Mouse (Mus musculus) left cerebral cortex, adult 8-10 months (tissue): ENCODE measurements around the gene Tet3. TPM values are rescaled to one million over a fixed set of nuclear protein-coding genes. Genes with fewer than 3 reads are reported as not detected.
"Not testable (repeated sequence)": the region's sequence is repeated elsewhere in the genome, so short reads cannot be mapped to it uniquely, and the experiment has no call there.

Experiments used
- DNase-seq, 2 experiments: peaks; one replicate each; pipeline ENCODE4 v3.0.0; 2022; ENCODE audit warnings: low spot score in 2 of 2
- total RNA-seq, 4 experiments: library from RNA; stranded (reverse); gene quantifications; 2 replicates each; pipeline ENCODE4 v1.2.4; 2022

Gene Tet3
- total RNA-seq, 4 experiments from 2014 or later = 54.7 to 62.8 (median 59.4) TPM

- no peak for DNase-seq
Measured at GRCm38 (mm10) chr6:83381510-83382491, 77.1 kb downstream of the Tet3 start.

- DNase-seq = no peak
Measured at GRCm38 (mm10) chr6:83373704-83374300, 85.1 kb downstream of the Tet3 start.

GRCm38 (mm10) chr6:83371350-83371749 lies 87.5 kb downstream of the Tet3 start:
- DNase-seq = no peak

- DNase-seq = no peak
Measured at GRCm38 (mm10) chr6:83370316-83370965, 88.4 kb downstream of the Tet3 start.

GRCm38 (mm10) chr6:83363075-83363474 lies 95.8 kb downstream of the Tet3 start:
- DNase-seq = no peak

GRCm38 (mm10) chr6:83361523-83362248 lies 97.2 kb downstream of the Tet3 start:
- no peak for DNase-seq

GRCm38 (mm10) chr6:83357436-83357835 lies 101.4 kb downstream of the Tet3 start:
- DNase-seq = no peak

GRCm38 (mm10) chr6:83356569-83357138 lies 102.2 kb downstream of the Tet3 start:
- peak in 1 of 2 experiments; percentile 84 for DNase-seq

GRCm38 (mm10) chr6:83354856-83355781 lies 103.8 kb downstream of the Tet3 start:
- DNase-seq = no peak

GRCm38 (mm10) chr6:83352666-83353410 lies 106.0 kb downstream of the Tet3 start:
- no peak for DNase-seq

- DNase-seq = no peak
Measured at GRCm38 (mm10) chr6:83351490-83352160, 107.3 kb downstream of the Tet3 start.

GRCm38 (mm10) chr6:83350851-83351405 lies 108.0 kb downstream of the Tet3 start:
- DNase-seq = no peak

- DNase-seq = no peak
Measured at GRCm38 (mm10) chr6:83350172-83350571, 108.7 kb downstream of the Tet3 start.

- DNase-seq = peak; percentile 75 to 87
Measured at GRCm38 (mm10) chr6:83349274-83349958, 109.5 kb downstream of the Tet3 start.

GRCm38 (mm10) chr6:83348873-83349272 lies 110.0 kb downstream of the Tet3 start, which contains the start of gene Bola3:
Bola3 (plus strand) TSS chr6:83349147.
- no peak for DNase-seq

GRCm38 (mm10) chr6:83347916-83348315 lies 111.0 kb downstream of the Tet3 start:
- DNase-seq = no peak

GRCm38 (mm10) chr6:83345285-83345684 lies 113.6 kb downstream of the Tet3 start:
- DNase-seq = not testable (repeated sequence)

GRCm38 (mm10) chr6:83342957-83343356 lies 115.9 kb downstream of the Tet3 start:
- no peak for DNase-seq
